Mouse (Mus musculus) MEL (cell line): ENCODE measurements at regions not wholly inside any gene's neighbourhood (a gene's known extent, or its start where the extent isn't known, plus 50 kb on each side); places are given as distances from the start of the nearest gene placed in this dataset.

Experiments used
- DNase-seq: peaks from one replicate; pipeline ENCODE4 v3.0.0; 2011; ENCODE audit warnings: low read depth, low spot score
- H3K27ac ChIP-seq: 2 replicates; pipeline ENCODE4 v1.5.1; 2012; ENCODE audit warnings: low read depth, mild to moderate bottlenecking, control low read depth, low read length, moderate library complexity; ENCODE audit not compliant: control insufficient read depth
- H3K27me3 ChIP-seq, 2 experiments: fragments of 150-350 bp in 1 of 2; sonication (generic) in 1 of 2; 2 replicates each; pipeline ENCODE4 v1.6.1; 2012; ENCODE audit warnings: low read length in 2 of 2, mild to moderate bottlenecking in 2 of 2, improper control_type of control experiment in 1 of 2, moderate library complexity in 1 of 2; ENCODE audit not compliant: insufficient read depth in 2 of 2, control insufficient read depth in 1 of 2
- H3K36me3 ChIP-seq, 2 experiments: 2 replicates each; pipeline ENCODE4 v1.6.1; 2012 to 2014; ENCODE audit warnings: low read length in 2 of 2, improper control_type of control experiment in 1 of 2, inconsistent platforms in 1 of 2, mild to moderate bottlenecking in 1 of 2; ENCODE audit not compliant: insufficient read depth in 2 of 2, control insufficient read depth in 1 of 2
- H3K4me1 ChIP-seq, 2 experiments: fragments of 150-350 bp in 1 of 2; sonication (generic) in 1 of 2; 2 replicates each; pipeline ENCODE4 v1.6.1; 2012; ENCODE audit warnings: low read length in 2 of 2, improper control_type of control experiment in 1 of 2, mild to moderate bottlenecking in 1 of 2; ENCODE audit not compliant: insufficient read depth in 2 of 2, control insufficient read depth in 1 of 2
- H3K4me3 ChIP-seq, 2 experiments: fragments of 150-350 bp in 1 of 2; sonication (generic) in 1 of 2; 2 replicates each; pipeline ENCODE4 v1.5.1; 2012; ENCODE audit warnings: low read depth in 2 of 2, low read length in 2 of 2, mild to moderate bottlenecking in 2 of 2, moderate library complexity in 2 of 2, control low read depth in 1 of 2, improper control_type of control experiment in 1 of 2; ENCODE audit not compliant: control insufficient read depth in 1 of 2, insufficient read depth in 1 of 2
- H3K79me2 ChIP-seq: 2 replicates; pipeline ENCODE4 v1.6.1; 2012; ENCODE audit warnings: mild to moderate bottlenecking, low read length, moderate library complexity; ENCODE audit not compliant: control insufficient read depth, poor library complexity, insufficient read depth
- H3K9ac ChIP-seq: 2 replicates; pipeline ENCODE4 v1.6.1; 2012; ENCODE audit warnings: low read depth, mild to moderate bottlenecking, control low read depth, low read length, moderate library complexity; ENCODE audit not compliant: control insufficient read depth, poor library complexity, severe bottlenecking
- H3K9me3 ChIP-seq: fragments of 150-350 bp; sonication (generic); replicated peaks from 2 replicates; pipeline ENCODE4 v1.6.1; 2012; ENCODE audit warnings: mild to moderate bottlenecking, low read length, improper control_type of control experiment, moderate library complexity; ENCODE audit not compliant: insufficient read depth
- CHD1 ChIP-seq: IDR thresholded peaks from 2 replicates; pipeline ENCODE4 v1.6.1; 2012; ENCODE audit warnings: low read depth, mild to moderate bottlenecking, inconsistent platforms, low read length, improper control_type of control experiment
- GATA1 ChIP-seq: IDR thresholded peaks from 2 replicates; pipeline ENCODE4 v1.6.1; 2011; ENCODE audit warnings: low read depth, low read length, improper control_type of control experiment
- JUND ChIP-seq: IDR thresholded peaks from 2 replicates; pipeline ENCODE4 v1.6.1; 2011; ENCODE audit warnings: low read depth, mild to moderate bottlenecking, improper control_type of control experiment, low read length
- MXI1 ChIP-seq: IDR thresholded peaks from 2 replicates; pipeline ENCODE4 v1.6.1; 2011; ENCODE audit warnings: mild to moderate bottlenecking, low read depth, low read length, improper control_type of control experiment
- MYB ChIP-seq: IDR thresholded peaks from 2 replicates; pipeline ENCODE4 v1.6.1; 2011; ENCODE audit warnings: mild to moderate bottlenecking, low read depth, low read length, improper control_type of control experiment
- POLR2A ChIP-seq, 2 experiments: IDR thresholded peaks; 2 replicates each; pipeline ENCODE4 v1.6.1; 2011 to 2012; ENCODE audit warnings: low read length in 2 of 2, mild to moderate bottlenecking in 2 of 2, control low read depth in 1 of 2, improper control_type of control experiment in 1 of 2, low read depth in 1 of 2, moderate library complexity in 1 of 2; ENCODE audit not compliant: control insufficient read depth in 1 of 2, insufficient read depth in 1 of 2, poor library complexity in 1 of 2
- POLR2AphosphoS5 ChIP-seq: IDR thresholded peaks from 2 replicates; pipeline ENCODE4 v1.6.1; 2012; ENCODE audit warnings: low read depth, borderline replicate concordance, mild to moderate bottlenecking, inconsistent platforms, low read length, moderate library complexity, mixed read lengths
- UBTF ChIP-seq: IDR thresholded peaks from 2 replicates; pipeline ENCODE4 v1.6.1; 2012; ENCODE audit warnings: low read depth, mild to moderate bottlenecking, inconsistent platforms, low read length, improper control_type of control experiment, moderate library complexity, borderline replicate concordance; ENCODE audit not compliant: insufficient read depth
- USF1 ChIP-seq: IDR thresholded peaks from 2 replicates; pipeline ENCODE4 v1.6.1; 2014; ENCODE audit warnings: low read depth, mild to moderate bottlenecking, inconsistent platforms, low read length, improper control_type of control experiment, moderate library complexity
- USF2 ChIP-seq, 2 experiments: IDR thresholded peaks; 2 replicates each; pipeline ENCODE4 v1.6.1; 2011 to 2012; ENCODE audit warnings: improper control_type of control experiment in 2 of 2, low read length in 2 of 2, borderline replicate concordance in 1 of 2, inconsistent platforms in 1 of 2, low read depth in 1 of 2, mild to moderate bottlenecking in 1 of 2; ENCODE audit not compliant: insufficient read depth in 1 of 2
- ZMIZ1 ChIP-seq: IDR thresholded peaks from 2 replicates; pipeline ENCODE4 v1.6.1; 2012; ENCODE audit warnings: low read depth, mild to moderate bottlenecking, inconsistent platforms, low read length, improper control_type of control experiment, moderate library complexity
- ZNF384 ChIP-seq: IDR thresholded peaks from 2 replicates; pipeline ENCODE4 v1.6.1; 2012; ENCODE audit warnings: low read depth, mild to moderate bottlenecking, inconsistent platforms, low read length, improper control_type of control experiment

- H3K4me1 ChIP-seq = no peaks in the 10 kb centered on the region
- H3K27me3 ChIP-seq = no peaks in the 10 kb centered on the region; a peak in 1 of 4 replicates
- DNase-seq = no peak
- no peaks in the 10 kb centered on the region for H3K9me3 ChIP-seq
- H3K79me2 ChIP-seq = no peaks in the 10 kb centered on the region
- TF ChIP-seq MXI1 = no peak
- TF ChIP-seq POLR2A (IDR thresholded peaks at IDR 0.05; ENCODE audit: control insufficient read depth in 1 of 2, insufficient read depth in 1 of 2, low read depth in 1 of 2, low read length in 2 of 2, poor library complexity in 1 of 2) = no peak
- TF ChIP-seq JUND = no peak
- no peak for TF ChIP-seq MYB
- H3K4me3 ChIP-seq = no peak overlapping the region
- no peak overlapping the region for H3K27ac ChIP-seq
- H3K36me3 ChIP-seq = no peaks in the 10 kb centered on the region
- H3K9ac ChIP-seq = no peak overlapping the region
These were observed 134.2 kb upstream of the Pja1 start for GRCm38 (mm10) chrX:99605084-99605824.

DNA sequence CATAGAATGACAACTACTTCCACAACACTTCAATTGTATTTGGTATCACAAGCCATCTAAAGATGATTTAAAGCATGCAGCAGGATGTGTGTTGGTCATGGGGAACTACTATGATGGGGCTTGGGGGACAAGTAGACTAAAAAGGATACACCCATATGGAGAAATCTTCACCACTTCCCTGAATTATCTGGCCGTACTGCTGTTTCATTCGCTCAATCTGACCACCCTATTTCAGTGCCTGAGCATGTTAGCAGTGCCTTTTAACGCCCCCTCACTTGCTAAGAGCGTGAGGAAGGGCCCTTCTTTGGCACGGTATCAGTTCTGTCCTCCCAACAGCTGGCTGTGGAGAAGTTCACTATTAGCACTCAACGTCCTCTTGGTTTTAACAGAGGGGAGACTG is 132.6 kb upstream of the Pja1 start:
- Histone ChIP-seq H3K79me2 (no peaks in the 10 kb centered on the region), H3K27ac (no peak overlapping the region), H3K4me1 (no peaks in the 10 kb centered on the region), H3K4me3 (no peak overlapping the region), H3K9me3 (no peaks in the 10 kb centered on the region), H3K36me3 (no peaks in the 10 kb centered on the region), H3K27me3 (no peaks in the 10 kb centered on the region; a peak in 1 of 4 replicates), H3K9ac (no peak overlapping the region)
- TF ChIP-seq POLR2AphosphoS5 (no peak), USF2 (IDR thresholded peaks at IDR 0.05; ENCODE audit: borderline replicate concordance in 1 of 2, insufficient read depth in 1 of 2, low read depth in 1 of 2, low read length in 2 of 2) (no peak), CHD1 (no peak), ZNF384 (no peak), USF1 (no peak), GATA1 (no peak), UBTF (no peak)
- DNase-seq = no peak

- H3K4me3 ChIP-seq = no peak overlapping the region
- no peaks in the 10 kb centered on the region; a peak in 1 of 4 replicates for H3K27me3 ChIP-seq
These were observed 131.3 kb upstream of the Pja1 start for GRCm38 (mm10) chrX:99602268-99602885.

More at GRCm38 (mm10) chrX:99602268-99602885, 131.3 kb upstream of the Pja1 start:
- Histone ChIP-seq H3K27ac (no peak overlapping the region), H3K4me1 (no peaks in the 10 kb centered on the region), H3K79me2 (no peaks in the 10 kb centered on the region), H3K9me3 (no peaks in the 10 kb centered on the region), H3K36me3 (no peaks in the 10 kb centered on the region), H3K9ac (no peak overlapping the region)
- DNase-seq = no peak
- TF ChIP-seq USF2 (IDR thresholded peaks at IDR 0.05; ENCODE audit: borderline replicate concordance in 1 of 2, insufficient read depth in 1 of 2, low read depth in 1 of 2, low read length in 2 of 2) = no peak
- TF ChIP-seq JUND = no peak
- TF ChIP-seq ZMIZ1 = no peak
